ENCODE assay signal across 10 mouse cellular contexts in the genomic region with DNA sequence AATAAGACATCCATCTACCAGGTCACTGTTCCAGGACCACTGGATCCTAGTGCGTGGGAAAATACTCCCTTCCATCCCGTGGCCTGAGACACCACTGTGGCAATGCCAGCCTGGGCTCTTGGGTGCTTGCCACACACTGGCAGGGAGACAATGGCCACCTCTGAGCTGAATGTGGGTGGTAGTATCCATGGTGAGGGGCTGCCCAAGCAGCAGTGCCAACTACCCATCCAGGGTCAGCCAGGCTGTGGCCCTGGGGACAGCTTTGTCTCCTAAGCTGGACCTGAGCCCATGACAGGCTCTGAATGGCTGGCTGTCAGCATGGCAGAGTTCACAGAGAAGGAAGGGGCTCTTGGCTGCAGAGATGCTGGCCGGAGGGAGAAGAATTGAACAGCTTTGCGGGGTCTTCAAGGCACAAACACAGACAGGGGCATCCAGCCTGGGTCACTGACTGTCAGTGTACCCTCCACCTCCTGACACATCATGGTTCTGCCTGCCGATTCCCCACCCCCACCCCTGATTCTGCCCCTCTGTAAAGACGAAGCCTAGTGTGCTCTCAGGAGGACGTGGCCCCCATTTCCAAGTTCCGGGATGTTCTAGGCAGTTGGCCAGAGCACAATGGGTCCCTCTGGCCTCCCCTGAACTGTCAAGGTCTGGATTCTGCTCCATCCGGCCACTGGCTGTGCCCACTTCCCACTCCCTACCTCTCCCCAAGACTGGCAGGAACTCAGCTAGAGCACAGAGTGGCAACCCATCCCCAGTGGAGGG. TPM values are rescaled to one million over a fixed set of nuclear protein-coding genes. Genes with fewer than 3 reads are reported as not detected.
DNase-seq lines count a peak whose midpoint lies in the region; ATAC-seq lines count a peak whose summit lies in the region.
"Had no signal": no experiment of that assay in that cellular context is flagged by ENCODE, and none has a peak within 500 bp of the region (broad histone marks: within the 10 kb centered on the region; RNA-seq: fewer than 3 reads in every experiment).

No protein-coding gene starts in this region.

- H3K9me3 ChIP-seq in hindbrain, embryonic 13.5 days = no peaks in the 10 kb centered on the region
- H3K9me3 ChIP-seq in limb, embryonic 10.5 days (replicated peaks) = no peaks in the 10 kb centered on the region
- H3K9me3 ChIP-seq: lung, embryonic 15.5 days had no signal

- peak; percentile 85 for ATAC-seq in hindbrain, embryonic 13.5 days (ENCODE audit: low FRiP score)

- peak overlapping the region; percentile 3; the same call in 1 of the 2 replicates for H3K27ac ChIP-seq in hindbrain, embryonic 13.5 days
- 0 out of 2 replicates have a peak overlapping the region, but pooled peaks have one; percentile 11 for H3K27ac ChIP-seq in limb, embryonic 10.5 days
- H3K27ac ChIP-seq: lung, embryonic 15.5 days had no signal

- no peak overlapping the region for H3K4me2 ChIP-seq in hindbrain, embryonic 13.5 days
- H3K4me2 ChIP-seq: lung, embryonic 15.5 days had no signal

- peaks cover 14% of the 10 kb centered on the region for H3K4me1 ChIP-seq in hindbrain, embryonic 13.5 days (replicated peaks)
- H3K4me1 ChIP-seq in limb, embryonic 10.5 days = peaks cover 4% of the 10 kb centered on the region
- H3K4me1 ChIP-seq: lung, embryonic 15.5 days had no signal

- H3K9ac ChIP-seq in hindbrain, embryonic 13.5 days = no peak overlapping the region
- H3K9ac ChIP-seq: lung, embryonic 15.5 days had no signal

- no peaks in the 10 kb centered on the region for H3K36me3 ChIP-seq in hindbrain, embryonic 13.5 days
- no peaks in the 10 kb centered on the region for H3K36me3 ChIP-seq in limb, embryonic 10.5 days
- H3K36me3 ChIP-seq: lung, embryonic 15.5 days had no signal

- WGBS in hindbrain, embryonic 13.5 days = 52% methylated on average over 9 of the region's 9 CpGs
- WGBS in limb, embryonic 10.5 days = 87% methylated on average over 9 of the region's 9 CpGs

- intact Hi-C loops in gastrocnemius, postnatal 14 days (cut with DNase I; ENCODE audit: low total_unique reads) = no loop called here

- H3K27me3 ChIP-seq in hindbrain, embryonic 13.5 days = 0 out of 2 replicates have a peak, but pooled peaks cover 3% of the 10 kb centered on the region
- H3K27me3 ChIP-seq in limb, embryonic 10.5 days (ENCODE audit: low read depth, poor library complexity, severe bottlenecking) = peaks cover 4% of the 10 kb centered on the region; the same call in 1 of the 2 replicates
- H3K27me3 ChIP-seq: lung, embryonic 15.5 days had no signal

- H3K4me3 ChIP-seq in hindbrain, embryonic 13.5 days = no peak overlapping the region
- no peak overlapping the region for H3K4me3 ChIP-seq in limb, embryonic 10.5 days
- H3K4me3 ChIP-seq: lung, embryonic 15.5 days had no signal

- peak; percentile 32 for DNase-seq in testis, postnatal 14 days (ENCODE audit: low spot score)
- no peak for DNase-seq in testis, postnatal 10 days (ENCODE audit: low spot score)
- DNase-seq in limb, embryonic 10.5 days (ENCODE audit: low spot score) = no peak
- no peak for DNase-seq in spleen, adult 12 weeks (ENCODE audit: low spot score)
- DNase-seq in spleen, postnatal 10 days (ENCODE audit: low spot score in 2 of 2) = no peak
- DNase-seq in kidney, postnatal 10 days = no peak
- no peak for DNase-seq in gastrocnemius, postnatal 14 days

RNA-seq across cellular contexts. Expression of a gene that starts 21.9 kb away (rescaled TPM):
- not detected in 2 replicates for polyA plus RNA-seq in hindbrain, embryonic 13.5 days (2015; fragmentation: Nextera tagmentation; extraction: Ambion mirVana)
- polyA plus RNA-seq in limb, embryonic 10.5 days (2016; fragmentation: Nextera tagmentation; extraction: Ambion mirVana) = not detected in 2 replicates
- total RNA-seq in gastrocnemius, postnatal 14 days (2021) = not detected
- total RNA-seq: MEL had no signal
- polyA plus RNA-seq: lung, embryonic 15.5 days had no signal

RNA-seq across cellular contexts. Expression of a gene that starts 37.6 kb away (rescaled TPM):
- 19.3 and 19.5 TPM in 2 replicates for polyA plus RNA-seq in hindbrain, embryonic 13.5 days (2015; fragmentation: Nextera tagmentation; extraction: Ambion mirVana)
- polyA plus RNA-seq in limb, embryonic 10.5 days (2016; fragmentation: Nextera tagmentation; extraction: Ambion mirVana) = 20.7 and 20.9 TPM in 2 replicates
- 10 to 100 TPM in 1 of 2 experiments, 1 to 10 TPM in 1; 9.7 to 10.6 TPM for total RNA-seq in gastrocnemius, postnatal 14 days (2021)
